Comparison of ENCODE assay signal across 8 mouse cellular contexts in genomic region chr10:60105391-60106145, GRCm38 (mm10). TPM values are rescaled to one million over a fixed set of nuclear protein-coding genes. Genes with fewer than 3 reads are reported as not detected.
DNase-seq lines count a peak whose midpoint lies in the region; ATAC-seq lines count a peak whose summit lies in the region.

No protein-coding gene starts in this region.

- peak overlapping the region in 1 of 2 experiments; percentile 56; a peak in 2 of 4 replicates for H3K4me3 ChIP-seq in heart, embryonic 14.5 days (ENCODE audit: control insufficient read depth in 1 of 2, insufficient read depth in 1 of 2, low read depth in 1 of 2, low read length in 2 of 2)
- H3K4me3 ChIP-seq in hindbrain, embryonic 11.5 days (ENCODE audit: low read depth, low read length): peak overlapping the region; percentile 59
- peak overlapping the region; percentile 91 for H3K4me3 ChIP-seq in midbrain, embryonic 15.5 days

- peaks cover 9 to 19% of the 10 kb centered on the region in 2 experiments; a peak in 3 of 4 replicates for H3K4me1 ChIP-seq in heart, embryonic 14.5 days (ENCODE audit: control insufficient read depth in 2 of 2, insufficient read depth in 2 of 2, low read length in 2 of 2)
- peaks cover 10% of the 10 kb centered on the region for H3K4me1 ChIP-seq in hindbrain, embryonic 11.5 days (replicated peaks; ENCODE audit: control insufficient read depth, insufficient read depth, low read length)
- peaks cover 40% of the 10 kb centered on the region for H3K4me1 ChIP-seq in midbrain, embryonic 15.5 days

- DNase-seq in heart, adult 8-10 months (ENCODE audit: low spot score): no peak
- peak; percentile 55 for DNase-seq in hindbrain, embryonic 11.5 days (ENCODE audit: low spot score)
- DNase-seq in left cerebral cortex, adult 8-10 months (ENCODE audit: low spot score in 2 of 2): no peak
- DNase-seq in lung, postnatal 14 days: no peak

- H3K27me3 ChIP-seq in heart, embryonic 14.5 days (ENCODE audit: control insufficient read depth, insufficient read depth, low read length): peaks cover 69% of the 10 kb centered on the region
- H3K27me3 ChIP-seq in hindbrain, embryonic 11.5 days (ENCODE audit: control insufficient read depth, insufficient read depth, low read length): peaks cover 14% of the 10 kb centered on the region
- no peaks in the 10 kb centered on the region for H3K27me3 ChIP-seq in midbrain, embryonic 15.5 days (replicated peaks)

- no peak overlapping the region for H3K9ac ChIP-seq in heart, embryonic 14.5 days (ENCODE audit: low read length)
- peak overlapping the region; percentile 75 for H3K9ac ChIP-seq in hindbrain, embryonic 11.5 days (ENCODE audit: low read depth, low read length)
- peak overlapping the region; percentile 96 for H3K9ac ChIP-seq in midbrain, embryonic 15.5 days

- no peak for ATAC-seq in heart, embryonic 14.5 days (ENCODE audit: insufficient number of reproducible peaks, insufficient read depth, low FRiP score, low read depth)
- peak; percentile 43 for ATAC-seq in common myeloid progenitor, adult 5-6 weeks (replicated peaks; ENCODE audit: low read depth, poor library complexity, severe bottlenecking)
- peak; percentile 60 for ATAC-seq in hindbrain, embryonic 11.5 days (ENCODE audit: low FRiP score)
- ATAC-seq in midbrain, embryonic 15.5 days (replicated peaks): peak; percentile 29
- ATAC-seq in CD4-positive, CD25-positive, alpha-beta regulatory T cell, adult 4 months: no peak

- no peaks in the 10 kb centered on the region for H3K9me3 ChIP-seq in heart, embryonic 14.5 days (ENCODE audit: control insufficient read depth, low read length)
- no peaks in the 10 kb centered on the region for H3K9me3 ChIP-seq in hindbrain, embryonic 11.5 days (ENCODE audit: control insufficient read depth, low read length)
- no peaks in the 10 kb centered on the region for H3K9me3 ChIP-seq in midbrain, embryonic 15.5 days

- peak overlapping the region; percentile 98 for H3K4me2 ChIP-seq in heart, embryonic 14.5 days (ENCODE audit: low read length)
- peak overlapping the region; percentile 91 for H3K4me2 ChIP-seq in hindbrain, embryonic 11.5 days (replicated peaks; ENCODE audit: low read depth, low read length)
- peak overlapping the region; percentile 67 for H3K4me2 ChIP-seq in midbrain, embryonic 15.5 days

- no peak overlapping the region for H3K27ac ChIP-seq in heart, embryonic 14.5 days (replicated peaks in 1 of 2; ENCODE audit: control insufficient read depth in 1 of 2, insufficient read depth in 1 of 2, low read depth in 2 of 2, low read length in 2 of 2)
- peak overlapping the region; percentile 81 for H3K27ac ChIP-seq in hindbrain, embryonic 11.5 days (ENCODE audit: low read depth, low read length)
- H3K27ac ChIP-seq in midbrain, embryonic 15.5 days: peak overlapping the region; percentile 96

- H3K36me3 ChIP-seq in heart, embryonic 14.5 days (ENCODE audit: control insufficient read depth, insufficient read depth, low read length): 0 out of 2 replicates have a peak, but pooled peaks cover 2% of the 10 kb centered on the region
- no peaks in the 10 kb centered on the region for H3K36me3 ChIP-seq in hindbrain, embryonic 11.5 days (ENCODE audit: control insufficient read depth, insufficient read depth, low read length)
- no peaks in the 10 kb centered on the region for H3K36me3 ChIP-seq in midbrain, embryonic 15.5 days (replicated peaks)

- 19% methylated on average over 20 of the region's 20 CpGs for WGBS in heart, embryonic 14.5 days
- 10% methylated on average over 20 of the region's 20 CpGs for WGBS in hindbrain, embryonic 11.5 days
- WGBS in midbrain, embryonic 15.5 days: 11% methylated on average over 20 of the region's 20 CpGs

RNA-seq across cellular contexts. Expression of gene Spock2, which starts 0.5 kb away (rescaled TPM):
- polyA plus RNA-seq in heart, embryonic 14.5 days (2014; fragmentation: Nextera tagmentation; extraction: Ambion mirVana): 2.6 and 3.7 TPM in 2 replicates
- 10 to 100 TPM; 12.2 to 24.8 (median 14.4) TPM for total RNA-seq in heart, adult 8-10 months (2022)
- total RNA-seq in common myeloid progenitor, adult 5-6 weeks (2017): 0.09 TPM in 1 of 2 replicates, not detected in the other
- 19.2 and 19.3 TPM in 2 replicates for polyA plus RNA-seq in hindbrain, embryonic 11.5 days (2014; fragmentation: Nextera tagmentation; extraction: Ambion mirVana)
- polyA plus RNA-seq in midbrain, embryonic 15.5 days (2015; fragmentation: Nextera tagmentation; extraction: Ambion mirVana): 106 and 113 TPM in 2 replicates
- total RNA-seq in left cerebral cortex, adult 8-10 months (2022): 100 to 1,000 TPM; 540 to 596 (median 571) TPM
- polyA plus RNA-seq in CD4-positive, CD25-positive, alpha-beta regulatory T cell, adult 4 months (2017; shearing (Covaris generic)): 1 to 10 TPM; 5.9 to 6.7 TPM

Comparison
In these comparisons a context has a peak if more than half of its experiments do, and no peak if none do; other contexts are left out.
1. ATAC-seq: peak in common myeloid progenitor, adult 5-6 weeks (single experiment), hindbrain, embryonic 11.5 days (single experiment) and midbrain, embryonic 15.5 days (single experiment); none in heart, embryonic 14.5 days (single experiment) and CD4-positive, CD25-positive, alpha-beta regulatory T cell, adult 4 months (single experiment).
2. H3K27ac ChIP-seq: peak in hindbrain, embryonic 11.5 days (single experiment) and midbrain, embryonic 15.5 days (single experiment); none in heart, embryonic 14.5 days (0 of 2).
3. Peak in every context shown above with its lines, with median percentiles within 50 percentile points of each other: H3K4me2 ChIP-seq.